Mouse (Mus musculus) ES-Bruce4 (cell line): Measurements from ENCODE around the gene Marc2.

Experiments used
- CTCF ChIP-seq: IDR thresholded peaks from one replicate; pipeline ENCODE4 v1.8.1; 2011; ENCODE audit warnings: low read depth, low read length
- POLR2A ChIP-seq: IDR thresholded peaks from one replicate; pipeline ENCODE4 v1.8.1; 2011; ENCODE audit warnings: low read length; ENCODE audit not compliant: insufficient read depth

GRCm38 (mm10) chr1:184851166-184851565 is 4.9 kb upstream of the Marc2 start:
- no peak for TF ChIP-seq CTCF
- no peak for TF ChIP-seq POLR2A
